Mouse (Mus musculus): Measurements from ENCODE around the gene Klhl29.

GRCm38 (mm10) chr12:5255079-5255478, 120.4 kb downstream of the Klhl29 start:
- TF ChIP-seq CTCF (IDR thresholded peaks at IDR 0.05; ENCODE audit: extremely low read depth, insufficient read length, insufficient replicate concordance, low read depth, low read length) (no peak), POLR2A (IDR thresholded peaks at IDR 0.05; ENCODE audit: low read depth, low read length) (no peak)
